Mouse (Mus musculus): ENCODE measurements around the gene Tns4. TPM values are rescaled to one million over a fixed set of nuclear protein-coding genes. Genes with fewer than 3 reads are reported as not detected.

Tns4 gene
- polyA plus RNA-seq, 1 experiment, result 3.4 TPM

DNA sequence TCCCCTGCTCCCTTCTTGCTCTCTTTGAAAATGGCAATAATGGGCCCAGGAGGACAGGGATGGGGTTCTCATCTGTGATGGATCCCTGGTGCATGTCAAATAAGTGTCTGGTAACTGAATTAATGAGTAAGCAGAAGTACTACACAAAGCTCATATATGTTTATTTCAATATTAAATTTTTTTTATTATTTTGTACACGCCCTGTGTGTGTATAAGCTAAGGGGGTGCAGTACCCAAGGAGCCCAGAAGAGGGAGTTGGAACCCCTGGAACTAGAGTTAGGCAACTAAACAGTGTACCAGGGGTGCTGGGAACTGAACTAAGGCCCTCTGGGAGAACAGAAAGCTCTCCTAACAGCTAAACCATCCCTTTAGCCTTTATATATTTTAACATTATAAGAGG lies 29.3 kb upstream of the Tns4 start:
- no peak for DNase-seq (ENCODE audit: low read depth)

DNA sequence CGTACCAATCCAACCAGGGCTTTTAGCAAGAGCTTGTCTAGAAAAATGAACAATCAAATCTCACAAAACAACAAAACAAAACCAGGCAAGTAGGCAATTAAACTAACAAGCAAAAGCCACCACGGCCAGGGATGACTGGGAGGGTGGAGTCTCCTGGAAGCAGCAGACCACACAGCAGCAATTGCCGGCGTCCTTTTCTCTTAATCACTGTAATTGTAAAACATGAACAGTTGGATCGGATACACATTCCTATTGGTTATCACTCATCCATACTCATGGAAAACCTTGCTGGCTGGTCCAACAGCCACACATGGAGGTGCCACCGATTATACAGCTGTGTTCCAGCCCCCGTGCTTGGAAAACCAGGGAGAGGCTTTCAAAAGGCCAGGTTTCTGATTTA lies 28.8 kb upstream of the Tns4 start:
- no peak for DNase-seq (ENCODE audit: low read depth)

DNA sequence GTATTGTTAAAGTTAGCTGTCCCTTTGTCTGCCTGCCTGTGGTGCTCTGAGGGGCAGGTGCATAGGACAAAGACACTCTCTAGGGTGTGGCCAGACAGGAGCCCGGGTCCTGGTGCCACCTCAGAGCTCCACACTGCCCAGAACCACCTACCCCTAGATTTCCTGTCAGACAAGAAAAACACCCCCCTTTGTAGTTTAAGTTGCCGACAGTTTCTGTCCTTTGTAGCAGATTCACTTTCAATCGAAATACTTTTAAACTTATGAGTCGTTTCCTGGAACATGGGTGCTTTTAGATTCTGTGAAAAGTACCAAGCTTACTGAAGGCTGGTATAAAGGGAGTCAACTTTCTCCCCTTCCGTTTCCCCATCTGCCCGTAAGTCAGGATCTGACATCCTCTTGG lies 26.8 kb upstream of the Tns4 start:
- DNase-seq (ENCODE audit: low read depth), result no peak

DNA sequence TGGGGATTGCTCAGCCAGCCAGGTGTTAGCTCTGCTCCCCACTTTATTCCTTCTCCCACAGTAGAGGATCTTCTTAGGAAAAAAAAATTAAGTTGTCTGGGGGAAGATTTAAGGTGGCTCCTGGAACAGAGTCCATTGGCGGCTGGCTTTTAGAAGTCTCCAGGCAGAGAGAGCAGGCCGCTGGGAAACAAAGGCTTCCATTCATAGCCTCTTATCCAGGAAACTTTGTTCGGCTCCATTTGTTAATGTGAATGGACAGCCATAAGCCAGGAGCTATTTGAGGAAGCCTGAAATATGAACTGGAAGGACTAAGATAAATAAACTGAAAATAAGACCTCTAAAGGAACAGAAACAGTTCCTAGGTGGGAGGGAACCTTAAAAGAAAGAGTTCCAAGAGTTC lies 24.0 kb upstream of the Tns4 start:
- no peak for DNase-seq (ENCODE audit: low read depth)

DNA sequence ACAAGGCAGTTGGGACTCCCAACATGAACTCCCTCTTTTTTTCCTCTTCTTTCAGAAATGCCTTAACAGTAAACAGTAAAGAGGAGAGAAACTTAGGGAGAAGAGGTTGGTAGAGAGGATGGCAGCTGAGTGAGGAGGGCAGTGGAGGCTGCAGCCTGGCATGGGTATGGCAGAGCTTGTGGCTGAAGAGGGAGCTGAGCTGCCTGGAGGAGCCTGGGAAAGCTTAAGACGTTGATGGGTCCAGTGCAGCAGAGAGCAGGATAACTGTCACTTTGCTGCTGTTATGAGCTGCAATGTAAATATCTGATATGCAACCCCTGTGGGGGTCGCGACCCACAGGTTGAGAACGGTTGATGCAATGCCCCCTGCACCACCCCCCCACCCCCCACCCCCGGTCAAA lies 23.6 kb upstream of the Tns4 start:
- no peak for DNase-seq (ENCODE audit: low read depth)

DNA sequence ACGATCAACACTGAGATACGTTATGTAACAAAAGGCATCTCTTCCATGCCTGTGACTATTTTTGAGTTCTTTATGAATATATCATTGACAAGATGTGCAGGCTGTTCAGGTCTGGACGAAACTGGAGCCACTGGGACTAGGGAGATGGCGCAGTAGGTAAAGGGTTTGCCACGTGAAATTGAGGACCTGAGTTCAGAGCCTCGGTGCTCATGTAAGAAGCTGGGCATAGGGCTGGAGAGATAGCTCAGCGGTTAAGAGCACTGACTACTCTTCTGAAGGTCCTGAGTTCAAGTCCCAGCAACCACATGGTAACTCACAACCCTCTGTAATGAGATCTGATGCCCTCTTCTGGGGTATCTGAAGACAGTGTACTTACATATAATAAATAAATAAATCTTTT lies 22.5 kb upstream of the Tns4 start:
- no peak for DNase-seq (ENCODE audit: low read depth)

DNA sequence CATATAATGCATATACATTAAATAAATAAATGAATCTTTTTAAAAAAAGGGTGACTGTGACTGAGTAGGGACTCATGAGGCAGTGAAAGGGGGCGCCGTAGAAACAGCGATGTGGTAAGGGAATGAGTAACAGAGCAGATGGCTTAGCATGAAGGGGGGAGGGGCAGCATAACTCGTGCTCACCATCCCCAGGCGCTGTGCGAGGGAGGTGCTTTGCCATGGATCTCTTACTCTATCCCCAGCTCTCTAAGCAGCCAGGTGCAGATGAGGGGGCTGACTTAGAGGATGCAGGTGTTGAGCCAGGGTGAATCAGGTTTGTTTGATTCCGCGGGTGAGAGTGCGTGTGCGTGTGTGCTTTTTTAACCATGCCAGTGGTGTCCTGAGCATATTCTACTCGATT lies 22.0 kb upstream of the Tns4 start:
- no peak for DNase-seq (ENCODE audit: low read depth)

DNA sequence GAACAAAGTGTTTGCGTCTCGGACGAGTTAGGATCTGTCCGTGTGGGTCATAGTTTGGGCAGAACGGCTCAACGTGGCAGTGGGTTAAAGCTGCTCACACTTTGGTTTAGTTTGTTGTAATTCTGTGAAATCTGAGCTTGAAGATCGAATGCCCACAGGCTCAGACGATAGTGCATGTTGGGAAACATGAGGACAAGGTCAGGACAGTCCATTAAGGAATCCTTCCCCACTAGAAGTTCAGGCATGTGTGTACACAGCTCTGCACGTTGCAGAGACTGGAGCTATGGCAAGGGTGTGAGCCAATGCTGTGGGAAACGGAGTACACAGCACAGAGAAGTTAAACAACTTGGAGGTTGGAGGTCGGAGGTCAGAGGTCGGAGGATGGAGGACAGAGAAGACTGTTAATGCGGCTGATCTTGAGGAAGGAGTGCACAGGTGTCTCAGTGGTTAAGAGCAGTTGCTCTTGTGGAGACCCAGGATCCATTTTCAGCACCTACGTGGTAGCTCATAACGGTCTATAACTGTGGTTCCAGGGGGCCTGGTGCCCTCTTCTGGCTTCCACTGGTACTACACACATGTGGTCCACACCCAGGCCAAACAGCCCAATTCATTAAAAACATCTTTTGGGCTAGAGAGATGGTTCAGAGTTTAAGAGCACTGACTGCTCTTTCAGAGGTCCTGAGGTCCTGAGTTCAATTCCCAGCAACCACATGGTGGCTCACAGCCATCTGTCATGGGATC lies 21.4 kb upstream of the Tns4 start:
- DNase-seq (ENCODE audit: low read depth), result no peak

DNA sequence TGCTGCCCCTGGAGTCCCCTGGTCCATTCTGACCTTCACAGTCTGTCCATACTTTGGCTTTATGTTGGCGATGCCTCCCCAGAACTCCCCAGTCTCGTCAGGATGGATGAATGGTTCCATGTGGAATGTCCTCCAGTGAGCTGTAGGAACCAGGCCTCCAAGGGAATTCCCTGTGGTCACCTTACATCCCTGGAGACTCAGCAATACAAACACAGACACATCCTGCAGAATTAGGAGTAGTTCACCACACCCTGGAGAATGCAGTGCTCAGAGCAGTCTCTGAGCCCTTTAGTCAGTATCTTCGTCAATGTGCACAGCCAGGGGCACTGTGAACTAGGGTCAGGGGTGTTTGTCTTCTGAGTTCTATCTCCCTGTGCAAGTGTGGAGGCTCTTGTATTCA lies 19.2 kb upstream of the Tns4 start:
- no peak for DNase-seq (ENCODE audit: low read depth)

DNA sequence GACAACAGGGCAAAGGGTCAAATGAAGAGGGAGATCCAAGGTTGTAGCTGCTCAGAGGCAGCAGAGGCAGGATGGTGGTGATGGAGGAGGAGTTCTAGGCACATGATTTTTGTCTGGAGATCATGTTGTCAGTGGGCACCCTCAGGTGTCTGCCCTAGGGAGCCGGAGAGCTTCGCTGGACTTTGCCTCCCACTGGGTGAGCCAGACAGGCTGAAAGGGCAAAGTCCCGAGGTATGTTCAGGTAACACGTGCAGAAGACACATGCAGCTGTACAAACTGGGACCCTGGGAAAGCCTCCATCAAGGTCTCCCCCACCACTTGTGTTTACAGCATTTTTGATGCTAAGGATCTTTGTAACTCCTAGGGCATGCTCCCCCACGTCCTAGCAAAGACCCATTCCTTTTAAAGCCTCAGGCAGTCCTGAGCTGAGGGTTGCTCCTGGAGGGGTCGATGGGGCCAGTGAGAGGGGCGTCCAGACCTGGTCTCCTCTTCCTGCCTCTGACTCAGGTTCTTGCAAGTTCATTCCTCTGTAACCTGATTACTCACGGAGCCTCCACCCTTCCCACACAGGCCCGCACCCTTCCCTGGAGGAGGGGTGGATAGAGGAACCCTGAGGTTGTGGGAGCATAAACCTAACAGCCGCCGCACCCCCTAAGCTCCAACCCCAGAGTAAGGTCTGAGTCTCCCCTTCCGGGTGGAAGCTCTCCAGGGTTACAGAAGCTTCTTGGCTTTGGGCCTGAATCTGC lies 17.0 kb upstream of the Tns4 start:
- no peak for DNase-seq (ENCODE audit: low read depth)

DNA sequence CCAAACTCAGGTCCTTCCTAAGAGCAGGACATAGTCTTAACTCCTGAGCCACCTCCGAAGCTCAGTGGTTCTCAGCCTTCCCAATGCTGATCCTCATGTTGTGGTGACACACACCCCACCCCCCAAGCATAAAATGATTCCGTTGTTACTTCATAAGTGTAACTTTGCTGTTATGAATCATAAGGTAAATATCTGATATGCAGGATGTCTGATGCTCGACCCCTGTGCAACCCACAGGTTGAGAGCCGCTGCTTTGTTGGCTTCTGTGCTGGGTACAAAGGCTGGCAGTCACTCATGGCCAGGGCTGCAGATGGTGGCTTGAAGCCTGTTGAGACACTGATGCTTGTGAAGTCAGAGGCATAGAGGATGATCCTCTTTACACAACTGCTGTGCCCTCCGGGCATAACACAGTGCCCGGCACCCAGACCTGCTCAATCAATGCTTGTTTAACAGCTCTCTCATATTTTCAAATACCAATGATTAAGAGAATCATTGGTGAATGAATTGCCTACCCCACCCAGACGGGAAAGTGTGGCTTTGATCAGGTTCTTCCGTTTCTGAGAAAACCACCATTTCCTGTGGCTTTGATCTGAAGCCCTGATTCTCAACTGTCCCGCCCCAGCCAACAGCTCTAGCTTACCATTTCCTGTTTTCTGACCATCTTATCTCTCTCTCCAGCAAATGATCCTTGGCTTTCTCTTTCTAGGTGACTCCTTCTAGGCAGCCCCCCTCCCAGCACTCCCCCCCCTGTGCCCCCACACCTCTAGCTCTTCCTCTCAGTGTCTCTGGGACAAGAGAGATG lies 15.7 kb upstream of the Tns4 start:
- DNase-seq (ENCODE audit: low read depth), result no peak

DNA sequence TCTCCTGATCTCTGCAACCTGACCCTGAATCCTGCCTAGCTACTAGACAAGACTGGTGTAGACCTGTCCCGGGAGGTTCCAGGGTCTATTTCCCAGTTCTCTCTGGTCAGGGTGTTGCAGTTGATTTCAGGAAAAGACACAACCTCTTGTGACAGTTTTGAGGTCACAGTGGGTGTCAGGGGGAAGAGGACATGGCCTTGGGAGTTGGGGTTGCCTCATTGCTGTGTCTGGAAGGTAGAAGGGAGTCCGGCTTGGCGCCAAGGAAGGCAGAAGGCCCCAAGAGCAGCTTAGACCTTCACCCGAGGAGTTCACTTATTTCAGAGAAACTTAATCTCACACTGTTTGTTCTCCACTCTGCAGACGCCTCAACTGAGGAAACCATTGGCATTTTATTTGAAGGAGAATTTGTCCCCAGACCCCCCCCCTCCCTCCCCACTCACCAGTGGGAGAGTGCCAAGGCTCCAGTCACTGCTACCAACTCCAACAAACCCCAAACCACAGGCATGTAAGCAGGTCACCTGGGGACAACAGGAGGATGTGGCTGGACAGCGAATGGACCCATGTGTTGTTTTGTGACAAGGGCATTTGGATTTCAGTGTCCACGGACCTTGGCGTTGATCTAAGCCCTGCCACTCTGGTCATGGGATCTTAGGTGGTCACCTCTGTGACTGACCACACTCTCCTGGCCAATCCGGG lies 13.6 kb upstream of the Tns4 start:
- DNase-seq (ENCODE audit: low read depth), result no peak

DNA sequence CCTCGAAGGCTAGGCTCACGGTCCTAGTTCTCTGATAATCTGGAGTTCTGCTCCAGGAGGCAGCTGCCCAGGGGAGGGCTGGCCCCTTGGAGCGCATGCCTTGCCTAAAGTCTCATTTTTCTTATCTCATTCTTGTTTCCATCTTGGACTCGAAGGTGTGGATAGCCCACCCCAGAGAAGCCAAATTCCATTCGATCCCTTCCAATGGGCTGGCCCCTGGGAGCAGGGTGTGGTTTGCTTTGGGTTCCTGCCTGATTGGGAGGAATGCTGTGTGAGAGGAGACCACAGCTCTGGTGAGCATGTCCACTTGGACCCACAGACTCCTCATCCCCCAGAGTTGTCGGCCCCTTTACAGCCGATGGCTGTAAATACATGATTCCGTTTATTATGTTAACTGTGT lies 12.6 kb upstream of the Tns4 start:
- no peak for DNase-seq (ENCODE audit: low read depth)

DNA sequence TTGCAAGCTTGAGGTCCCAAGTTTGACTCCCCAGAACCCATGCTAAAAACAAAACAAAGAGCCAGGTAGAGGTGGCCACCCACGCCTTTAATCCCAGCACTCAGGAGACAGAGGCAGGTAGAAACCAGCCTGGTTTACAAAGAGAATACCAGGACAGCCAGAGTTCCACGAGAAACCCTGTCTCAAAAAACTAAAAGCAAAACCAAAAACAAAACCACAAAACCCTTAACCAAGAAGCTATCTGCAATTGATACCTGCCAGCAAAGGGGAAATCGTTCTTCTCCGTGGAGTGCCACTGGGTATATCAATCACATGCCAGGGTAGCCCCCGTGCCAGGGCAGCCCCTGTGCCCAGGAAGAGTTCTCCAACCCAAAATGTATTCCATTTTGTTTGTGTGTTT lies 11.1 kb upstream of the Tns4 start:
- no peak for DNase-seq (ENCODE audit: low read depth)

DNA sequence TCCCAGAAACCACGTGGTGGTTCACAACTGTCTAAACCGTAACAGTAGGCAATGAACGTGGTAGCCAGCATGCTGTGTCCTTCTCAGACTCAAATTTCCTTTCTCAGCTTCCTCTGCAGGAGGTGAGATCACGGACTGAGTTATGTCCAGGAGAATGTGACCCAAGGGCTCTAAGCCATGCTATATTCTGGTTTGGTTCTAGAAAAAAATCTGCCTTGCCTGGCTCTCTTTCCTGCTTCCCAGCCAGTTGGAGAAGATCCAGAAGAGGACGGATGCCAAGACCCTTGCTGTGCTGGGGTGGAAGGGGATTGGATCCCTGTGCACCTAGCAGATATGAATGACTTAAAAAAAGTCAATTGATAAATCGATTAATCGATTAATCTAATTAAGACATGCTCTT lies 10.4 kb upstream of the Tns4 start:
- no peak for DNase-seq (ENCODE audit: low read depth)

DNA sequence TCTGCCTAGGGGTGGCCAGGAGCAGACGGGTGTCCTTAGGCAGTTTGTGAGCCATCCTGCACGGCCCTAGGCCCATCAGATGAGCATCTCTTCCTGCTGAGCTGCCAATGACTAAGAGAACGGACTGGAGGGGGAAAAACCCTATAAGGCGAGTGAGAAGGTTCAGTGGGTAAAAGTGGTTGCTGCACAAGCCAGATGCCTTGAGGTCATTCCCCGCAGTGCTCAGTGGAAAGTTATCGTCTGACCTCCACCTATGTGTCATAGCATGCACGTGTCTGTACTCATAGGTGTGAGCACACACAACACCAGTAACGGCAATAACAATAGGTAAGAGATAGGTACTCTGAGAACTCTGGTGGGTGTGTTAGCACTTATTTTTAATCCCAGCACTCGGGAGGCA lies 9.8 kb upstream of the Tns4 start:
- DNase-seq (ENCODE audit: low read depth), result no peak

DNA sequence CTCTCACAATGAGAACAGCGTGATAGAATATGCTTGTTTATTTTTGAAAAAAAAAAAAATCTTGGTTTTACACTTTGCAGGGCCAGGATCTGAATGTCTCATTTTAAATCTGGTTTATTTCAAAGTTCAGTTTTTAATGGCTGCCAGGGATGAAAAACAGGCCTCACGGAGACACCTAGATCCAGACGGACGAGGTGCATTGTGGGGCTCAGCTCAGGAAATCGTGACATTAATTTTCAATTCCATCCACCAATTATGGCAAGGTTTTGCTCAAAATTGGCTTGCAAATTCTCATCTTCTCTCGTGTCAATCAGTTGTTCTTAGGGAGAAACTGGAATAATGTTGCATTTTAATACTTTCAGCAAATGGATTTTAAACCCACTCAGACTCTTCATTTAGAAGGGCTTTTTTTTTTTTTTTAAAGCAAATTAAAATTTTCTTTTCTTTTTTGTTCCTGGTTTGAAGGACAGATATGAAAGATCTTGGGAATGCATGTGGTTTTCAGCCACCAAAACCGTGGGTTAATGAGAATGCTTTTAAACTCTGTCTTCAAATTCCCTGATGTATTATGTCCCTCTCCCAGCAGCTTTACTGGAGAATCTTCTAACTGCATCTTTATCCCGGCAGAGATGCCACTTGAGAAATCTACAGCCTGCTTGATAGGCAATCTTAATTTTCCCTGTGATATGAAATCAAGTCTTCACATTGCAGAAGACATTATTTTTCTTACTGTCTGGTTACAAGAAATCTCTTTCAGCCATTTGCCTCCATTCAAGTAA lies 8.1 kb upstream of the Tns4 start:
- no peak for DNase-seq (ENCODE audit: low read depth)

DNA sequence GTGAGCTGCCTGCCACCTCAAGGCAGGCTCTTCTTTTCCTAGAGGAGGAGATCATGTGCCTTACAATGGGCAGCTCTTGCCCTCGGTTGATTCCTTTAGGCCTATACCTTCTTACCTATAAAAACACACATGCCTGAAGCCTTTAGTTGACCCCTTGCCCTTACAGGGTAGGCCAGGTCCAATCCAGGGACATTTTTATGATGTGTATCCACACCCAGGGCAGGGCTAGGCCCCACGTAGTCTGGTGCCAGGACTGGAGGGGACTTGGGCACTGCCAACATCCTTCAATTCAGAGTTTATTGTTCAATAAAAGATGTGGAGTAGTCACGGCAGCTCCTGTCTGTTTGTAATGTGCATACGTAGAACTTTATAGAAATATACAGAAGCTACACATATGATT lies 7.3 kb upstream of the Tns4 start:
- DNase-seq (ENCODE audit: low read depth), result no peak

DNA sequence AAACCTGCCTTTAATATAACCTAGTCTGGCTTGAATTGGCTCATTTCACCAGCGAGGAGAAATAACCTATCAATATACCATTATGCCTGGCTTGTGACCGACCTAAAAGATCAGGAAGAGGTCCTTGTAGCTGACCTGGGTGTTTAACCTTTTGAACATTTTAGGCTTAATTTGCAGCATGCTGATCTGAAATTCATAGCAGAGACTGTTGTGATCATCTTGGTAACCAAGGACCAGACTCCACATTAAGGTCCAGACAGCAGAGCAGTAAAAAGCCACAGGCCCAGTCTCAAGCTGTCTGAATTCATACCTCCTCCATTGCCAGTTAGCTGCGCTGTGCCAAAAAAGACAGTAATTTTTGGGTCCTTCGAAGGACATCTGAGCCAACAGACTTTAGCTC lies 6.7 kb upstream of the Tns4 start:
- no peak for DNase-seq (ENCODE audit: low read depth)

DNA sequence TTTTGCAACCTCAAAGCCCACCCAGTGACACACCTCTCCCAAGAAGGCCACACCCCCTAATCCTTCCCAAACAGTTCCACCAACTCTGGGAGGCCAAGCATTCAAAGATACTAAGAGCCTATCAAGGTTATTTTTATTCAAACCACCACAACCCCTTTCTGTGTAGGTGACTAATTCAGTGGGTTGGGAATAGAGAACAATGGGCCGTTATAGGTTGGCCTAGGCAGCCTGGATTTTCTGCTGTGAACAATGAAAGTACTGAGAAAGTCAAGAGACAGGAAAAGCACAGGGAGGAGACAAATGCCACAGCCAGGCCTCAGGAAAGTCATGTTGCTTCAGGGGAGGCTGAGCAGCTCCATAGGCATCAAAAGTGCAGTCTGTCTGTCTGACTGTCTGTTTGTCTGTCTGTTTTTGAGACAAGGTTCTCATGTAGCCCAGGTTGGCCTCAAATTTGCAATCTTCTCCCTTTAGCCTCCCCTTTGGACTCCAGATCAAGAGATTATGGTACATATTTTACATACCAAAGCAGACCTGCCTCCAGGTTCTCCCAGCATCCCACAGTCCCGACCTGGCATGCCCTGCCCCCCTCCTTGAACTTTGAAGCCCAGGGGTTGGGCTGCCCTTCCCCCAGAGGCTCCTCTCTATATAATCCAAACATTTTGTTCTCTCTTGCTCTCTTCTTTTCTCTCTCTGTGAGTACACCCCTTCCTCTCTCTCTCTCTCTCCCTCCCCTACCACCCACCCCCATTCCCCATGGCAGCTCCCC lies 6.0 kb upstream of the Tns4 start:
- no peak for DNase-seq (ENCODE audit: low read depth)

DNA sequence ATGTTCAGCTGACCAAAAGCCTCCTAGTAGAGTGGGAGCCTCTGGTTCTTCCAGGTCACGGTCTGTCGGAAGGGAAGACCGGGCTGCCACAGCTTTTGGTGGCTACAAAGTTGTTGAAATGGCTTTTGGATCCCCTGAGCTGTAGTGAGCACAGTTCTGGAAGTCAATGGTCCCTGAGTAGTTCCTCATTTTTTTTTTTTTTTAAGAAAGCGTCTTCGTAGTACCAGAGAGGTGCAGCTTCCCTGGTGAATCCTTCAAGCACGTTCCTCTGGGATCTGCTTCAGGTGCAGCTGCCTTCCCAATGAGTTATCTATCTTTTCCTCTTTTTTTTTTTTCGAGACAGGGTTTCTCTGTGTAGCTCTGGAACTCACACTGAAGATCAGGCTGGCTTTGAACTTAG lies 4.6 kb upstream of the Tns4 start:
- no peak for DNase-seq (ENCODE audit: low read depth)
